In genomic region chr8:70765838-70766570, GRCm38 (mm10) we compare ENCODE assay signal across 7 mouse cellular contexts. TPM values are rescaled to one million over a fixed set of nuclear protein-coding genes. Genes with fewer than 3 reads are reported as not detected.
DNase-seq lines count a peak whose midpoint lies in the region; ATAC-seq lines count a peak whose summit lies in the region.

No protein-coding gene starts in this region.

- H3K4me1 ChIP-seq in forebrain, embryonic 15.5 days = peaks cover 18% of the 10 kb centered on the region
- H3K4me1 ChIP-seq in midbrain, embryonic 10.5 days = peaks cover 42% of the 10 kb centered on the region
- H3K4me1 ChIP-seq in stomach, embryonic 16.5 days (ENCODE audit: control insufficient read depth, insufficient read depth, low read length) = peaks cover 40% of the 10 kb centered on the region

- peak overlapping the region; percentile 42 for H3K4me2 ChIP-seq in forebrain, embryonic 15.5 days (replicated peaks)
- peak overlapping the region; percentile 95 for H3K4me2 ChIP-seq in stomach, embryonic 16.5 days (ENCODE audit: low read depth, low read length)

- no peak overlapping the region for H3K27ac ChIP-seq in forebrain, embryonic 15.5 days (replicated peaks)
- peak overlapping the region; percentile 58 for H3K27ac ChIP-seq in midbrain, embryonic 10.5 days (replicated peaks)
- peak overlapping the region; percentile 90 for H3K27ac ChIP-seq in stomach, embryonic 16.5 days (ENCODE audit: low read length)

- WGBS in forebrain, embryonic 15.5 days = 2% methylated on average over 34 of the region's 34 CpGs
- WGBS in midbrain, embryonic 10.5 days = 2% methylated on average over 34 of the region's 34 CpGs
- 1% methylated on average over 34 of the region's 34 CpGs for WGBS in stomach, embryonic 16.5 days

- peak overlapping the region; percentile 19 for H3K4me3 ChIP-seq in forebrain, embryonic 15.5 days
- H3K4me3 ChIP-seq in midbrain, embryonic 10.5 days = peak overlapping the region; percentile 55
- peak overlapping the region; percentile 59 for H3K4me3 ChIP-seq in stomach, embryonic 16.5 days (replicated peaks; ENCODE audit: low read length)

- no peaks in the 10 kb centered on the region for H3K9me3 ChIP-seq in forebrain, embryonic 15.5 days
- H3K9me3 ChIP-seq in midbrain, embryonic 10.5 days (replicated peaks) = no peaks in the 10 kb centered on the region
- H3K9me3 ChIP-seq in stomach, embryonic 16.5 days (replicated peaks; ENCODE audit: control insufficient read depth, low read length) = no peaks in the 10 kb centered on the region

- DNase-seq in CD4-positive, CD25-positive, alpha-beta regulatory T cell, adult 2 months (ENCODE audit: low read depth, low spot score) = peak; percentile 81
- DNase-seq in MN1 (ENCODE audit: low spot score) = peak; percentile 77
- peak; percentile 52 for DNase-seq in kidney, postnatal 14 days
- DNase-seq in midbrain, embryonic 10.5 days (ENCODE audit: low spot score) = peak; percentile 47
- DNase-seq in right cerebral cortex, adult 2 months (ENCODE audit: low spot score in 2 of 2) = no peak

- no peak for ATAC-seq in forebrain, embryonic 15.5 days (replicated peaks)
- no peak for ATAC-seq in stomach, embryonic 16.5 days (ENCODE audit: insufficient read depth, low FRiP score)

- peaks cover 31% of the 10 kb centered on the region for H3K36me3 ChIP-seq in forebrain, embryonic 15.5 days
- peaks cover 34% of the 10 kb centered on the region for H3K36me3 ChIP-seq in midbrain, embryonic 10.5 days
- H3K36me3 ChIP-seq in stomach, embryonic 16.5 days (ENCODE audit: control insufficient read depth, insufficient read depth, low read length) = peaks cover 27% of the 10 kb centered on the region

- 0 out of 2 replicates have a peak, but pooled peaks cover 5% of the 10 kb centered on the region for H3K27me3 ChIP-seq in forebrain, embryonic 15.5 days
- H3K27me3 ChIP-seq in midbrain, embryonic 10.5 days (ENCODE audit: low read depth, poor library complexity, severe bottlenecking) = peaks cover 49% of the 10 kb centered on the region
- H3K27me3 ChIP-seq in stomach, embryonic 16.5 days (ENCODE audit: control insufficient read depth, insufficient read depth, low read length) = no peaks in the 10 kb centered on the region

- peak overlapping the region; percentile 43 for H3K9ac ChIP-seq in forebrain, embryonic 15.5 days (replicated peaks)
- H3K9ac ChIP-seq in stomach, embryonic 16.5 days (ENCODE audit: low read length) = peak overlapping the region; percentile 80

RNA-seq across cellular contexts. Expression of gene Mpv17l2, which starts 5.3 kb away (rescaled TPM):
- 51.5 and 57.7 TPM in 2 replicates for polyA plus RNA-seq in forebrain, embryonic 15.5 days (2015; fragmentation: Nextera tagmentation; extraction: Ambion mirVana)
- 31.7 and 34.6 TPM in 2 replicates for polyA plus RNA-seq in midbrain, embryonic 10.5 days (2016; fragmentation: Nextera tagmentation; extraction: Ambion mirVana)
- polyA plus RNA-seq in stomach, embryonic 16.5 days (2015; fragmentation: Nextera tagmentation; extraction: Ambion mirVana) = 47.6 and 54.3 TPM in 2 replicates

RNA-seq across cellular contexts. Expression of gene Pik3r2, which starts 10.5 kb away (rescaled TPM):
- polyA plus RNA-seq in forebrain, embryonic 15.5 days (2015; fragmentation: Nextera tagmentation; extraction: Ambion mirVana) = 126 and 127 TPM in 2 replicates
- polyA plus RNA-seq in midbrain, embryonic 10.5 days (2016; fragmentation: Nextera tagmentation; extraction: Ambion mirVana) = 66.2 and 66.6 TPM in 2 replicates
- polyA plus RNA-seq in stomach, embryonic 16.5 days (2015; fragmentation: Nextera tagmentation; extraction: Ambion mirVana) = 57.6 and 60.8 TPM in 2 replicates

RNA-seq across cellular contexts. Expression of gene Rab3a, which starts 11.5 kb away (rescaled TPM):
- polyA plus RNA-seq in forebrain, embryonic 15.5 days (2015; fragmentation: Nextera tagmentation; extraction: Ambion mirVana) = 319 and 328 TPM in 2 replicates
- polyA plus RNA-seq in midbrain, embryonic 10.5 days (2016; fragmentation: Nextera tagmentation; extraction: Ambion mirVana) = 17.2 and 40.7 TPM in 2 replicates
- polyA plus RNA-seq in stomach, embryonic 16.5 days (2015; fragmentation: Nextera tagmentation; extraction: Ambion mirVana) = 23.4 and 23.8 TPM in 2 replicates

RNA-seq across cellular contexts. Expression of gene Mast3, which starts 38.9 kb away (rescaled TPM):
- polyA plus RNA-seq in forebrain, embryonic 15.5 days (2015; fragmentation: Nextera tagmentation; extraction: Ambion mirVana) = 24.6 and 25.0 TPM in 2 replicates
- polyA plus RNA-seq in midbrain, embryonic 10.5 days (2016; fragmentation: Nextera tagmentation; extraction: Ambion mirVana) = 9.8 and 12.1 TPM in 2 replicates
- 10.0 and 10.5 TPM in 2 replicates for polyA plus RNA-seq in stomach, embryonic 16.5 days (2015; fragmentation: Nextera tagmentation; extraction: Ambion mirVana)

RNA-seq across cellular contexts. Expression of gene Il12rb1, which starts 42.2 kb away (rescaled TPM):
- polyA plus RNA-seq in forebrain, embryonic 15.5 days (2015; fragmentation: Nextera tagmentation; extraction: Ambion mirVana) = 0.08 and 0.18 TPM in 2 replicates
- 0.05 and 0.11 TPM in 2 replicates for polyA plus RNA-seq in midbrain, embryonic 10.5 days (2016; fragmentation: Nextera tagmentation; extraction: Ambion mirVana)
- 0.23 TPM in 1 of 2 replicates, not detected in the other for polyA plus RNA-seq in stomach, embryonic 16.5 days (2015; fragmentation: Nextera tagmentation; extraction: Ambion mirVana)

Comparison
In these comparisons a context has a peak if more than half of its experiments do, and no peak if none do; other contexts are left out.
1. DNase-seq: peak in CD4-positive, CD25-positive, alpha-beta regulatory T cell, adult 2 months (single experiment), MN1 (single experiment), kidney, postnatal 14 days (single experiment) and midbrain, embryonic 10.5 days (single experiment); none in right cerebral cortex, adult 2 months (0 of 2).
2. Peak in every context shown above with its lines, with median percentiles within 50 percentile points of each other: H3K4me3 ChIP-seq.